Mouse (Mus musculus) T-helper 2 cell (primary cell): Measurements from ENCODE around the gene Faap20.

Source experiments
- in situ Hi-C: fragments of 300-600 bp; cut with MboI, MseI; formaldehyde crosslinking; loops from one replicate; pipeline ENCODE4 v1.15.1; 2025; ENCODE audit warnings: high pct_unique_total_duplicates

Gene Faap20

GRCm38 (mm10) chr4:155249648-155250351 lies at the start of gene Faap20:
TSS of gene Faap20 (plus strand) at chr4:155249802.
- in situ Hi-C loops: loop anchor here (5.0 kb wide), 2 partner anchors 42 to 152 kb away; no protein-coding TSS in a partner anchor

GRCm38 (mm10) chr4:155200861-155201390 lies 48.7 kb upstream of the Faap20 start:
- in situ Hi-C loops: loop anchor here (25.0 kb wide), 1 partner anchor 1239 kb away; the partner anchor contains the start of gene A430005L14Rik

- in situ Hi-C loops: loop anchor here (25.0 kb wide), 1 partner anchor 1239 kb away; the partner anchor contains the start of gene A430005L14Rik
These were observed 47.8 kb upstream of the Faap20 start for GRCm38 (mm10) chr4:155201764-155202163.

DNA sequence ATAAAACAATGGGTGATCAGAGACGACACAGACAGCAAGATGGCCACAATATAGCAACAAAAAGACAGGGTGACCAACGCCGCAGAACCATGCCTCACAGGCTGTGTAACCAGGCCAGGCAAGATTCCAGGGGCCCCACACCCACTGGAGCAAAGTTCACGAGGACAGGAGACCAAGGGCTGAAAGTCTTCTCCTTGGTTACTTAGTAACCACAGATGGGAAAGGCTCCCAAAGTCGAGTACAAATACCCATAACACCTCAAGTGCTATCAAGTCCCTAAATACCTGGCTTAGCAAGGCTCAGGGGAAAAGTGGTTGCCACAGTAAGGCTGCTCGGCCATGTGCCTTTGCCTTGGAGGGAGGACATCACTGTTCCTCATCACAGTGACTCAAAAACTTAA lies 43.7 kb upstream of the Faap20 start:
- in situ Hi-C loops: loop anchor here (5.0 to 25.0 kb wide), 2 partner anchors 41 to 1244 kb away; partner anchors contain the start of genes A430005L14Rik and Faap20

DNA sequence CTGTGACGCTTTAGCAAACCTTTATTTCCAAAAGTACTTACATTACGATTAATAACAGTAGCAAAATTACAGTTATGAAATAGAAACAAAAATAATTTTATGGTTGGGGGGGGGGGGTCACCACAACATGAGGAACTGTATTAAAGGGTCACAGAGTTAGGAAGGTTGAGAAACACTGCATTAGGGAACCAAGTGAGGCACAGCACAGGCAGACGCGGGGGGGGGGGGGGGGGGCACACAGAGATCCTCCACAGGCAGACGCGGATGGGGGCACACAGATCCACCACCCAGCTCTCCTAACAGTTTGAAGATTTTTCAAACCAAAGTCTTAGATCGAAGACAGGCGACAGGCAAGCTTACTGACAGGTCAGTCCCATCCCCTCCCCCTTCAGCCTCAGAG lies 43.1 kb upstream of the Faap20 start:
- in situ Hi-C loops: loop anchor here (5.0 to 25.0 kb wide), 2 partner anchors 41 to 1244 kb away; partner anchors contain the start of genes A430005L14Rik and Faap20

- in situ Hi-C loops: loop anchor here (5.0 to 25.0 kb wide), 2 partner anchors 39 to 1246 kb away; partner anchors contain the start of genes A430005L14Rik and Faap20
These were observed 41.8 kb upstream of the Faap20 start for GRCm38 (mm10) chr4:155207841-155208240.

DNA sequence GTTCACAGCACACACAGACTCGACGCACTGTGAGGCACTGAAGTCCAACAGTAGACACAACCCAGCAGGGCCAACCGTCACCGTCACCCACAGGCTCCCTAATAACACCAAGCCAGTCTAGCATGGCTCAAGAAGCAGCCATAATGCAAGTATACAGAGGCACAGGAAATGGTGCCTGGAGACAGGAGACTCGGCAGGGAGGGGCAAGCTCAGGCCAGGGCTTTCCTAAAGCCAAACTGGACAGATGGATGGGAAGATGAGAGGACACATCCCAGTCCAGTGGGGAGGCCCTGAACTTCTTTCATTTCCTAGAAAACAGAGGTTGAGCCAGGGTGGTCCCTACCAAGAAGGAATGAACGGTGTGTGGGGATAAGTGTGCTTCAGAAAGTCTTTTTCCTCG lies 41.0 kb upstream of the Faap20 start:
- in situ Hi-C loops: loop anchor here (5.0 to 25.0 kb wide), 2 partner anchors 39 to 1246 kb away; partner anchors contain the start of genes A430005L14Rik and Faap20

- in situ Hi-C loops: loop anchor here (5.0 to 25.0 kb wide), 2 partner anchors 38 to 1247 kb away; partner anchors contain the start of genes A430005L14Rik and Faap20
These were observed 40.5 kb upstream of the Faap20 start for GRCm38 (mm10) chr4:155209079-155209478.

- in situ Hi-C loops: loop anchor here (5.0 to 25.0 kb wide), 2 partner anchors 38 to 1247 kb away; partner anchors contain the start of genes A430005L14Rik and Faap20
These were observed 40.1 kb upstream of the Faap20 start for GRCm38 (mm10) chr4:155209494-155209893.

- in situ Hi-C loops: loop anchor here (25.0 kb wide), 1 partner anchor 1251 kb away; the partner anchor contains the start of gene A430005L14Rik
These were observed 36.4 kb upstream of the Faap20 start for GRCm38 (mm10) chr4:155213052-155213751.

DNA sequence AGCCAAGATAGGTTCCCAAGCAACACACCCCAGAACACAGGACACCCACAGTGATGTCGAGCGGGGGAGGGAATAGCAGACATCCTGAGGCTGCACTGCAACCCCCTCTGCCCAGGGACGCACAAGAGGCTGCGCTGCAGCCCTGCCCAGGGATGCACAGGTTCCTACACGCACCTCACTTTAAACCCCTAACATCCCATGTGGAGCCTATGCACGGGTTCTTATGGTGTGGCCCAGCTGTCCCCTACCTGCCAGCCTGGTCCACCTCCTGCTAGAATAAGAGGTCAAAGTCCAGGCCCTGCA lies 35.9 kb upstream of the Faap20 start:
- in situ Hi-C loops: loop anchor here (25.0 kb wide), 1 partner anchor 1251 kb away; the partner anchor contains the start of gene A430005L14Rik

DNA sequence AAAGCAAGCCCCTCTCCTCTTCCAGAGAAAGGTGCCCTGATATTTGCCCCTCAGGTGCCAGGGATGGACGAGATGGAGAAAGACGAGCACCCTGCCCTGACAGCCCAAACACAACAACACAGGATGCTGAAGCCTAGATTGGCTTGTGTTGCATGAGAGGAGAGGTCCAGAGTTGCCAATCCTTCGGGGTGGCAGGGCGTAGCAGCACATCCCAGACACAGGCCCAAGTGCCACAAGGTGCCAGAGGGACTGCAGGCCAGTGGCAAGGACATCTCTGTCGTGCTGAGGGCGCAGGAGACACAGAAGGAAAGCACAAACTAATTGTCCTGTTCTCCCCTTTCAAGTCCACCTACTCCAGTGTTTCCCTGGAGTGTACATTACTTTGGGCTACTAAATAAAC lies 35.4 kb upstream of the Faap20 start:
- in situ Hi-C loops: loop anchor here (25.0 kb wide), 1 partner anchor 1252 kb away; the partner anchor contains the start of gene A430005L14Rik

- in situ Hi-C loops: loop anchor here (25.0 kb wide), 1 partner anchor 1252 kb away; the partner anchor contains the start of gene A430005L14Rik
These were observed 34.8 kb upstream of the Faap20 start for GRCm38 (mm10) chr4:155214793-155215192.

GRCm38 (mm10) chr4:155215203-155215602 lies 34.4 kb upstream of the Faap20 start:
- in situ Hi-C loops: loop anchor here (25.0 kb wide), 1 partner anchor 1253 kb away; the partner anchor contains the start of gene A430005L14Rik

DNA sequence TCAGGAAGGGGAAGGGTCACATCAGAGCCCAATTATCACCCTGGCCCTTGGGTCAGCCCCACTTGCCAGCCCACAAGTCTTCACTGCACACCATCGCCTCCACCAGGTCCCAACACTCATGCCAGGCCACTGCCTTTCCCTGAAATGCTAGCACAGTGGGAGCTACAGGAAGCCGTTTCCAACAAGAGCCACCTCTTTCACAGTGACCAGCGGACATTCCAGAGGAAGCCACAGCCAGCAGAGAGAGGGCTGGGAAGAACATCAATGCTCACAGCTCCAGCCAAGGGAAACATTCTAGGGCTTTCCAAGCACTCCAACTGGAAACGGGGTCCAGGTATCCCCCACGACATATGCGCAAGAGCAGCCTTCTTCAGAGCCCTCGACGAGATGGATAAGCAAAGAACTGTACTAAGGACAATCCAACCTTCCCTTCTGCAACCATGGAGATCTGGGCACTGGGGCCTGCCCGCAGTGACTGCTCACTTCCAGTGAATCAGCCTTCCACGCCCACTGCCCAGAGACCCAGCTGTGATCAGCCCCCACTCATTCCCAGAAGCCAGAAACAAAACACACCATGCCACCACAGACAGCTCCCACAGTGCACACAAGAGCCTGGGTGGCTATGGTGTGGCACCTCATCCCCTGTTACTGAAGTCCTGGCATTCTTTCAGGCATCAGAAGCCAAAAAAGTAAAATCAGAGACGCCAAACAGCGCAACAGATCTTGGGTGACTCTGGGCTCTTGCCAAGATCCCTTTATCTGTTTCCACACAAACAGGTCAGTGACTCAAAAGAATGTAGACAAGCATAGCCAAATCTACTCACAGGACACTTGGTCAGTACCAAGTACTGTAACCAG lies 33.6 kb upstream of the Faap20 start:
- in situ Hi-C loops: loop anchor here (25.0 kb wide), 1 partner anchor 1254 kb away; the partner anchor contains the start of gene A430005L14Rik

GRCm38 (mm10) chr4:155217241-155218103 lies 32.1 kb upstream of the Faap20 start:
- in situ Hi-C loops: loop anchor here (25.0 kb wide), 1 partner anchor 1255 kb away; the partner anchor contains the start of gene A430005L14Rik

DNA sequence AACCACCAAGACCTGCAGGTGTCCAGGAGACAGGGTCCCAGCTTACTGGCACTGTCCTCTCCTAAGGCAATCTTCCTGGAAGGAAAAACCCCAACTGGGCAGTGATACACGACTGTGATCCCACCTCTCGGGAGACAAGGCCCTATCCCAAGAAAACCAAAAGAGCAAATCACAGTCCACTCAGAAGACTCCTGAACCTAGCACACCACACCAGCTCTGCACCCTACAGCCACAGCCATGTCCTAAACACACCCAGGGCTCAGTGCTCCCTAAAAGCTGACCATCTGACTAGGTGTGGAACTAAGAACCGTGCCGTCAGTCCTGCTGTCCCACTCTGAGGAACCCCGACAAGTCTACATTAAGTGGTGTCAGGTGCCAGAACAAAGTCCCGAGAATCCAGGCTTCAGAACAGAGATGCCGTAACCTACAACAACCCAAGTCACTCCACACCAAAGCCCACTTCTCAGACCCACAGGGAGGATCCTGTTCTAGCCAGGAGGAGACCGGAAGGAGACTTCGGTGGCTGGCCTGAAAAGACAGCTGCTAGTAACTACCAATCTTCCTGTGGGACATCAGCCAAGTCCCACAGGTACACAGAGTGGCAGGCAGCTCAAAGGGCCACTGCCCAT lies 31.4 kb upstream of the Faap20 start:
- in situ Hi-C loops: loop anchor here (25.0 kb wide), 1 partner anchor 1256 kb away; the partner anchor contains the start of gene A430005L14Rik
